Mouse (Mus musculus): ENCODE measurements around the gene Ldlr.
"Not testable (repeated sequence)": the region's sequence is repeated elsewhere in the genome, so short reads cannot be mapped to it uniquely, and the experiment has no call there.

The Ldlr gene

DNA sequence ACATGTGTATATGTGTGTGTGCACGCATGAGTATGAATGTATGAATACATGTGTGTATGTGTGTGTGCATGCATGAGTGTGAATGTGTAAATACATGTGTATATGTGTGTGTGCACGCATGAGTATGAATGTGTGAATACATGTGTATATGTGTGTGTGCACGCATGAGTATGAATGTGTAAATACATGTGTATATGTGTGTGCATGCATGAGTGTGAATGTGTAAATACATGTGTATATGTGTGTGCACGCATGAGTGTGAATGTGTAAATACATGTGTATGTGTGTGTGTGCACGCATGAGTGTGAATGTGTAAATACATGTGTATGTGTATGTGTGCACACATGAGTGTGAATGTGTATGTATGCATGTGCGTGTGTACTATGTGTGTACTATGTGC, 70.2 kb downstream of the Ldlr start:
- DNase-seq: not testable (repeated sequence)

- DNase-seq: peak; percentile 56
These were observed 71.1 kb downstream of the Ldlr start for GRCm38 (mm10) chr9:21794344-21794834.

DNA sequence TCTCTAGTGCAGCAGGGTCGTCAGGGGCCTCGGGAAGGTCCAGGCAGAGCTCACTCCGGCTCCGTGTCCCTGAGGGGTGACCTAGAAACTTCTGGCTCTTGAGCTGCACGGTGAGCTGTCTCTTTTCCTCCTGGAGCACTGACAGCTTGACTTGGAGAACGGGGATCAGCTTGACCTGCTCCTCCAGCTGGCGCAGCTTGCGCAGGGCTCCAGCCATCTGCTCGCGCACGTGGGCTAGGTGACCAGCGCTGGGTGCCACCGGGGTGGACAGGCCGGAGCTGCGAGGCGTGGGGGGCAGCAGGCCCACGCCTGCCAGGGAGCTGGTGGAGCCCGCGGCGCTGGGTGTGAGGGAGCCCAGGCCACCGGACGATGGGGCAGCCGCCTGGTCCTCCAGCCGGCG, 71.6 kb downstream of the Ldlr start:
- peak; percentile 90 for DNase-seq

GRCm38 (mm10) chr9:21795579-21795978, 72.3 kb downstream of the Ldlr start:
- peak; percentile 58 for DNase-seq

DNA sequence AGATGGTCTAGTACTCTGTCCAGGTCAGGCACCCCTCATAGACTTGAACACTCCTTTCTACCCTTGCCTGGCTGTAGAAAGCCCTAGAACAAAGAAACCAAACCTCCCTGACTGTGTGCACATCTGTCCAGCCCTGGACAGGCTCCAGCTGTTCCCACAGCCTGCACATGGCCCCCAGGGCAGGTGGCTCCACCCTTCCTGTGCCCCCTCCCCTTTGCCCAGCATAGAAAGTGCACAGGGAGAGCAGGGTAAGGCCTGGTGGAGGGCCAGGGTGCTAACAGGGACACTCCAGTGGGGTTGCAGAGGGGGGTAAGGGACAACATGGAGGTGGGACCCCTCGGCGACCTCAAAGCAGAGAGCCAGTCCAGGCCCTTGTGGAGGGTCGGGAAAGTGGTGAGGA, 73.0 kb downstream of the Ldlr start:
- peak; percentile 62 for DNase-seq

DNA sequence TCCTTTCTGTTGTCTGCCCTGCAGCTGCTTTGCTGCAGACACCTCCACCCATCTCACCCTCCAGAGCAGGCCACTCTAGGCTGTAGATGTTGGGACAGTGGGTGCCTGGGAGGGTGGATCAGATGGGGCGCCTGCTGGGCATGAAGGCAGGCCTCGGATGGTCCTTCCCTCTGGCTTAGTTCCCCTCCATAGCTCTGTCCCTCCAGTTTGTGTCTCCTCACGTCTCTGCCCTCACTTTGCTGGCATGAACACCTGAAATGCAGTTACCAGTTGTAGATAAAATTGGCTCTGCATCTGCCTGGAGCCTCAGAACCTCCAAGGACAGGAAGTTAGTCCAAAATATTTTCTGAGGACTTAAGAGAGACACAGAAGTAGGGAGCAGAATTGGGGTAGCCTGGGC, 73.6 kb downstream of the Ldlr start:
- DNase-seq: no peak

DNA sequence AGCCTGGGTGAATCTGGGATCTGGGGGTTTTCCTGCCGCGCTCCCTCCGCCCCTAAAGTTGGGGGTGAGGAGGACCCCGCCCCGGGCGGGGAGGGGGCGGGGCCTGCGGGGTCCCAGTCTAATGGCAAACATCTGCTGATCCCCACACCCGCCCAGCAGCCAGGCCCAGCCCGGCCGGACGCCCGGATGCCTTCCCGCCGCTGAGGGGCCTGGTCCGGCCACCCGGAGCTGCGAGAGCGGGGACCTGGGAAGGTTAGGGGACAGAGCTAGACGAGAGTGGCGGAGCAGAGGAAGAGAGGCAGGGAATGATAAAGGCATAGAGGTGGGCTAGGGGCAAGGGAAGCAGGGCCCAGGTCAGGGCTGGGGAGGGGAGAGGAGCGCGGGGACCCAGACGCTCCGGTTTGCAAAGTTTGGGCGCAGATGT, 74.7 kb downstream of the Ldlr start:
- DNase-seq: peak; percentile 60

DNA sequence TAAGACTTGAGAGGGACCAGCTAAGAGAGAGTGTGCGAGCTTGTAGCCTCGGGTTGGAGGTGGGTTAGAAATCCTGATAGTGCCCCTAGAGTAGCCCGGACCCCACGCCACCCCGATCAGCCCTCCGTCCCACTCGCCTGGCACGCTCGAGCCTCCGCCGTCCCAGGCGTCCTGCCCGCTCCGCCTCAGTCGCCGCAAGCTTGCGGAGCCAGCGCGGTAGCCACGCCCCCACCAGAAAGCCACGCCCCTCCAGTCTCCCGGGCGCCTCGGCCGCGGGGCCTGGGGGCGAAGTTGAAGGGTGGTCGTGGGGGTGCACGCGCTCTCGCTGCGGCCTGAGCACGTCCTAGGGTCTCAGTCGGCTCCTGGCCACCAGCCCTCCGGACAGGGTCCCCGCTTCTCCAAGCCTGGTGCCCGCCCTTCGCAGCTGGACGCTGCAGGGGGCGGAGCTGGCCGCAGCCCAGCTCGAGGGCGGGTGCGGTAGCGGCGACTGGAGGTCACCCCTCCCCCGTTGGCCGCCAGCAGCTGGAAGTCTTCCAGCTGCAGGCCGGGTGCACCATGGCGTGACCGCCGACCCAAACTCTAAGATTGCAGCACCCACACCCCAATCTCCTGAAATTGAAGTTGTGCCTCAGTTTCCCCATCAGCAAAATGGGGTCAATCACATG, 75.2 kb downstream of the Ldlr start, which contains the start of gene Kank2:
Gene Kank2, minus strand, starts transcription at position 400 of the 665 bp plus-strand sequence.
- peak; percentile 79 for DNase-seq

DNA sequence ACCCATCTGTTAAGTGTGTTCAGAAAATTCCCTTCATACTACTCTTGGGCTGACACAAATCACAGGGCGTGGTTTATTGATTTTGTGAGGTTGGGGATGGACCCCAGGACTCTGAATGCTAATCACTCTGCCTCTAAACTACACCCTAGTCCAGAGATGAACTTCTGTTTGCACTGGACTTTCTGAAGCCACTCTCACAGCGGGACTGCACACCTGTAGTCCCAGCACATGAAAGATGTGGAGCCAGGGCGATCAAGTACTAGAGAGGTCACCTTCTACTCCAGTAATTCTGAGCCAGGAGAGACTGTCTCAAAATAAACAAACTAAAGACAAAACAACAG, 75.7 kb downstream of the Ldlr start:
- DNase-seq: no peak

Measured in cerebellum, adult 9-11 months (tissue).